Mouse (Mus musculus) lung, embryonic 14.5 days (tissue): ENCODE data around the gene Acsm1. TPM values are rescaled to one million over a fixed set of nuclear protein-coding genes. Genes with fewer than 3 reads are reported as not detected.

Experiments used
- ATAC-seq: fragments of 200-750 bp; cut with Nextera tagmentation; 2 replicates; pipeline ENCODE4 v1.8.0; 2017; ENCODE audit warnings: mild to moderate bottlenecking, moderate TSS enrichment, moderate library complexity; ENCODE audit not compliant: insufficient read depth
- DNase-seq: peaks from one replicate; pipeline ENCODE4 v3.0.0-alpha.2; 2015
- H3K27ac ChIP-seq: fragments of 300-500 bp; sonication (generic); 2 replicates; pipeline ENCODE4 v1.5.1; 2014; ENCODE audit warnings: low read depth, mild to moderate bottlenecking, moderate library complexity
- H3K27me3 ChIP-seq: fragments of 300-500 bp; sonication (generic); 2 replicates; pipeline ENCODE4 v1.6.1; 2014; ENCODE audit warnings: low read length, control low read depth; ENCODE audit not compliant: insufficient read depth
- H3K36me3 ChIP-seq: fragments of 300-500 bp; sonication (generic); 2 replicates; pipeline ENCODE4 v1.6.1; 2014; ENCODE audit warnings: control low read depth; ENCODE audit not compliant: insufficient read depth
- H3K4me1 ChIP-seq: fragments of 300-500 bp; sonication (generic); 2 replicates; pipeline ENCODE4 v1.6.1; 2014; ENCODE audit warnings: antibody characterized with exemption, control low read depth; ENCODE audit not compliant: insufficient read depth
- H3K4me2 ChIP-seq: fragments of 300-500 bp; sonication (generic); 2 replicates; pipeline ENCODE4 v1.6.1; 2014; ENCODE audit warnings: mild to moderate bottlenecking
- H3K4me3 ChIP-seq: fragments of 300-500 bp; sonication (generic); 2 replicates; pipeline ENCODE4 v1.5.1; 2014; ENCODE audit warnings: low read depth, low read length
- H3K9ac ChIP-seq: fragments of 300-500 bp; sonication (generic); 2 replicates; pipeline ENCODE4 v1.6.1; 2014
- H3K9me3 ChIP-seq: fragments of 300-500 bp; sonication (generic); 2 replicates; pipeline ENCODE4 v1.6.1; 2016; ENCODE audit warnings: low read depth, low read length, control low read depth
- CTCF ChIP-seq: IDR thresholded peaks from 2 replicates; pipeline ENCODE4 v1.5.1; 2016; ENCODE audit warnings: antibody characterized with exemption, low read depth
- WGBS: fragments of 180-500 bp; shearing (Covaris S2); extraction: QIAGEN DNeasy Blood & Tissue Kit; methylation state at CpG from one replicate; pipeline ENCODE4 v1.1.7; 2014; 5-methylcytosine and 5-hydroxymethylcytosine counted together
- polyA plus RNA-seq: library from polyadenylated mRNA; unstranded; fragments of >200 nt; fragmentation: Nextera tagmentation; extraction: Ambion mirVana; gene quantifications from 2 replicates; pipeline ENCODE4 v1.2.1, GENCODE M21; 2014

Acsm1 gene
- polyA plus RNA-seq, 1 experiment from 2014 or later = 2.0 TPM

GRCm38 (mm10) chr7:119670925-119671324 lies 64.1 kb downstream of the Acsm1 start:
- DNase-seq (no peak), ATAC-seq (no peak)
- peak; percentile 22 for TF ChIP-seq CTCF
- Histone ChIP-seq H3K27me3 (no peaks in the 10 kb centered on the region), H3K36me3 (no peaks in the 10 kb centered on the region), H3K4me2 (no peak overlapping the region), H3K4me1 (no peaks in the 10 kb centered on the region), H3K9ac (no peak overlapping the region), H3K9me3 (no peaks in the 10 kb centered on the region), H3K4me3 (no peak overlapping the region), H3K27ac (no peak overlapping the region)
- WGBS = 55% methylated on average over 6 of the region's 6 CpGs

GRCm38 (mm10) chr7:119673465-119673864 lies 66.6 kb downstream of the Acsm1 start:
- Histone ChIP-seq H3K27ac (no peak overlapping the region), H3K4me2 (no peak overlapping the region), H3K4me1 (no peaks in the 10 kb centered on the region), H3K27me3 (no peaks in the 10 kb centered on the region), H3K9me3 (no peaks in the 10 kb centered on the region), H3K36me3 (no peaks in the 10 kb centered on the region), H3K9ac (no peak overlapping the region), H3K4me3 (no peak overlapping the region)
- TF ChIP-seq CTCF = peak; percentile 87
- DNase-seq (peak; percentile 86), ATAC-seq (peak; percentile 83)
- WGBS = 17% methylated on average over 6 of the region's 6 CpGs

GRCm38 (mm10) chr7:119680107-119680506 lies 73.3 kb downstream of the Acsm1 start:
- WGBS = 63% methylated on average over 8 of the region's 8 CpGs
- no peak overlapping the region for H3K4me3 ChIP-seq
- TF ChIP-seq CTCF = no peak
- H3K36me3 ChIP-seq = no peaks in the 10 kb centered on the region
- no peaks in the 10 kb centered on the region for H3K9me3 ChIP-seq
- H3K27me3 ChIP-seq = no peaks in the 10 kb centered on the region
- no peak for ATAC-seq
- no peak overlapping the region for H3K9ac ChIP-seq
- H3K4me2 ChIP-seq = no peak overlapping the region
- H3K27ac ChIP-seq = no peak overlapping the region
- H3K4me1 ChIP-seq = no peaks in the 10 kb centered on the region
- DNase-seq = no peak

- TF ChIP-seq CTCF = no peak
- WGBS = 54% methylated on average over 4 of the region's 4 CpGs
- Histone ChIP-seq H3K9me3 (no peaks in the 10 kb centered on the region), H3K9ac (no peak overlapping the region), H3K27ac (no peak overlapping the region), H3K4me3 (no peak overlapping the region), H3K4me2 (no peak overlapping the region), H3K4me1 (no peaks in the 10 kb centered on the region), H3K36me3 (no peaks in the 10 kb centered on the region), H3K27me3 (no peaks in the 10 kb centered on the region)
- ATAC-seq (no peak), DNase-seq (no peak)
Observed at GRCm38 (mm10) chr7:119682699-119683098, 75.9 kb downstream of the Acsm1 start.

GRCm38 (mm10) chr7:119689726-119690125 lies 82.9 kb downstream of the Acsm1 start, which contains the start of gene Acsm4:
Gene Acsm4, plus strand, starts transcription at chr7:119690026.
- DNase-seq (no peak), ATAC-seq (no peak)
- Histone ChIP-seq H3K4me2 (no peak within 1 kb of the TSS), H3K9me3 (no peaks in the 10 kb centered on the region), H3K36me3 (no peaks in the 10 kb centered on the region), H3K27me3 (no peaks in the 10 kb centered on the region), H3K4me1 (no peaks in the 10 kb centered on the region), H3K27ac (no peak within 1 kb of the TSS), H3K9ac (no peak within 1 kb of the TSS), H3K4me3 (no peak within 1 kb of the TSS)
- no peak for TF ChIP-seq CTCF
- 66% methylated on average over 5 of the region's 5 CpGs for WGBS

- no peaks in the 10 kb centered on the region for H3K9me3 ChIP-seq
- H3K4me2 ChIP-seq = no peak overlapping the region
- WGBS = 63% methylated on average over 4 of the region's 4 CpGs
- ATAC-seq (no peak), DNase-seq (peak; percentile 4)
- no peaks in the 10 kb centered on the region for H3K27me3 ChIP-seq
- H3K36me3 ChIP-seq = no peaks in the 10 kb centered on the region
- H3K9ac ChIP-seq = no peak overlapping the region
- no peak for TF ChIP-seq CTCF
- H3K27ac ChIP-seq = no peak overlapping the region
- H3K4me3 ChIP-seq = no peak overlapping the region
- no peaks in the 10 kb centered on the region for H3K4me1 ChIP-seq
Observed at GRCm38 (mm10) chr7:119692302-119692701, 85.5 kb downstream of the Acsm1 start.

- Histone ChIP-seq H3K4me1 (no peaks in the 10 kb centered on the region), H3K4me2 (no peak overlapping the region), H3K9ac (no peak overlapping the region), H3K27me3 (no peaks in the 10 kb centered on the region), H3K4me3 (no peak overlapping the region), H3K36me3 (no peaks in the 10 kb centered on the region), H3K9me3 (no peaks in the 10 kb centered on the region), H3K27ac (no peak overlapping the region)
- ATAC-seq (no peak), DNase-seq (no peak)
- no peak for TF ChIP-seq CTCF
- 67% methylated on average over 1 of the region's 1 CpGs for WGBS
Observed at GRCm38 (mm10) chr7:119694926-119695325, 88.1 kb downstream of the Acsm1 start.

Other genes starting within 250 kb of the Acsm1 start
- not detected in 2 replicates for gene Gp2, start 147.7 kb upstream of the Acsm1 start, polyA plus RNA-seq
- not detected in 2 replicates for gene Umod, start 127.7 kb upstream of the Acsm1 start, polyA plus RNA-seq
- 0.32 TPM in 1 of 2 replicates, not detected in the other for gene Acsm5, start 87.6 kb upstream of the Acsm1 start, polyA plus RNA-seq
- gene Pdilt, start 83.5 kb upstream of the Acsm1 start, polyA plus RNA-seq = 0.11 TPM in 1 of 2 replicates, not detected in the other
- not detected in 2 replicates for gene Acsm2, start 52.7 kb upstream of the Acsm1 start, polyA plus RNA-seq
- gene Acsm4, start 83.0 kb downstream of the Acsm1 start, polyA plus RNA-seq = not detected in 2 replicates
- gene Thumpd1, start 113.8 kb downstream of the Acsm1 start, polyA plus RNA-seq = 86.8 and 90.6 TPM in 2 replicates
- 0.17 and 0.31 TPM in 2 replicates for gene Acsm3, start 153.9 kb downstream of the Acsm1 start, polyA plus RNA-seq
- gene Rexo5, start 187.0 kb downstream of the Acsm1 start, polyA plus RNA-seq = 22.4 and 27.5 TPM in 2 replicates
- 31.7 and 35.6 TPM in 2 replicates for gene Eri2, start 187.0 kb downstream of the Acsm1 start, polyA plus RNA-seq